Mouse (Mus musculus) hindbrain, embryonic 16.5 days (tissue): ENCODE results near the gene Bub1b. TPM values are rescaled to one million over a fixed set of nuclear protein-coding genes. Genes with fewer than 3 reads are reported as not detected.

Experiments
- ATAC-seq: fragments of 200-750 bp; cut with Nextera tagmentation; 2 replicates; pipeline ENCODE4 v1.8.0; 2017; ENCODE audit warnings: moderate TSS enrichment, moderate library complexity
- H3K27ac ChIP-seq: fragments of 300-500 bp; sonication (generic); 2 replicates; pipeline ENCODE4 v1.5.1; 2014; ENCODE audit warnings: low read depth, mild to moderate bottlenecking, control low read depth, low read length, moderate library complexity
- H3K27me3 ChIP-seq: fragments of 300-500 bp; sonication (generic); replicated peaks from 2 replicates; pipeline ENCODE4 v1.6.1; 2014; ENCODE audit warnings: low read length; ENCODE audit not compliant: control insufficient read depth, insufficient read depth
- H3K36me3 ChIP-seq: fragments of 300-500 bp; sonication (generic); 2 replicates; pipeline ENCODE4 v1.6.1; 2014; ENCODE audit warnings: mild to moderate bottlenecking, low read length, moderate library complexity, mixed read lengths; ENCODE audit not compliant: control insufficient read depth, insufficient read depth
- H3K4me1 ChIP-seq: fragments of 300-500 bp; sonication (generic); 2 replicates; pipeline ENCODE4 v1.6.1; 2014; ENCODE audit warnings: low read depth, low read length; ENCODE audit not compliant: control insufficient read depth, insufficient read depth
- H3K4me2 ChIP-seq: fragments of 300-500 bp; sonication (generic); 2 replicates; pipeline ENCODE4 v1.6.1; 2014; ENCODE audit warnings: mild to moderate bottlenecking, low read length, control low read depth, moderate library complexity
- H3K4me3 ChIP-seq: fragments of 300-500 bp; sonication (generic); 2 replicates; pipeline ENCODE4 v1.5.1; 2014; ENCODE audit warnings: mild to moderate bottlenecking, low read length, control low read depth, moderate library complexity
- H3K9ac ChIP-seq: fragments of 300-500 bp; sonication (generic); 2 replicates; pipeline ENCODE4 v1.6.1; 2014; ENCODE audit warnings: low read depth, mild to moderate bottlenecking, control low read depth, low read length, moderate library complexity
- H3K9me3 ChIP-seq: fragments of 300-500 bp; sonication (generic); 2 replicates; pipeline ENCODE4 v1.6.1; 2014; ENCODE audit warnings: mild to moderate bottlenecking, low read length, moderate library complexity; ENCODE audit not compliant: control insufficient read depth
- WGBS: fragments of 180-500 bp; shearing (Covaris S2); extraction: QIAGEN DNeasy Blood & Tissue Kit; methylation state at CpG from one replicate; pipeline ENCODE4 v1.1.7; 2014; 5-methylcytosine and 5-hydroxymethylcytosine counted together
- polyA plus RNA-seq: library from polyadenylated mRNA; unstranded; fragments of >200 nt; fragmentation: Nextera tagmentation; extraction: Ambion mirVana; gene quantifications from 2 replicates; pipeline ENCODE4 v1.2.1, GENCODE M21; 2015

Gene Bub1b
- polyA plus RNA-seq, 1 experiment from 2014 or later = 13.8 TPM

- Histone ChIP-seq H3K27ac (no peak overlapping the region), H3K4me2 (no peak overlapping the region), H3K9me3 (no peaks in the 10 kb centered on the region), H3K4me1 (no peaks in the 10 kb centered on the region), H3K4me3 (no peak overlapping the region), H3K36me3 (no peaks in the 10 kb centered on the region), H3K9ac (no peak overlapping the region), H3K27me3 (no peaks in the 10 kb centered on the region)
- WGBS = 92% methylated on average over 8 of the region's 8 CpGs
- no peak for ATAC-seq
These were observed 30.8 kb upstream of the Bub1b start for GRCm38 (mm10) chr2:118567179-118567578.

GRCm38 (mm10) chr2:118570939-118571338 lies 27.1 kb upstream of the Bub1b start:
- no peaks in the 10 kb centered on the region for H3K9me3 ChIP-seq
- no peak for ATAC-seq
- no peaks in the 10 kb centered on the region for H3K27me3 ChIP-seq
- no peaks in the 10 kb centered on the region for H3K36me3 ChIP-seq
- H3K4me1 ChIP-seq = no peaks in the 10 kb centered on the region
- no peak overlapping the region for H3K4me3 ChIP-seq
- H3K4me2 ChIP-seq = no peak overlapping the region
- 85% methylated on average over 2 of the region's 2 CpGs for WGBS
- H3K9ac ChIP-seq = no peak overlapping the region
- H3K27ac ChIP-seq = no peak overlapping the region

DNA sequence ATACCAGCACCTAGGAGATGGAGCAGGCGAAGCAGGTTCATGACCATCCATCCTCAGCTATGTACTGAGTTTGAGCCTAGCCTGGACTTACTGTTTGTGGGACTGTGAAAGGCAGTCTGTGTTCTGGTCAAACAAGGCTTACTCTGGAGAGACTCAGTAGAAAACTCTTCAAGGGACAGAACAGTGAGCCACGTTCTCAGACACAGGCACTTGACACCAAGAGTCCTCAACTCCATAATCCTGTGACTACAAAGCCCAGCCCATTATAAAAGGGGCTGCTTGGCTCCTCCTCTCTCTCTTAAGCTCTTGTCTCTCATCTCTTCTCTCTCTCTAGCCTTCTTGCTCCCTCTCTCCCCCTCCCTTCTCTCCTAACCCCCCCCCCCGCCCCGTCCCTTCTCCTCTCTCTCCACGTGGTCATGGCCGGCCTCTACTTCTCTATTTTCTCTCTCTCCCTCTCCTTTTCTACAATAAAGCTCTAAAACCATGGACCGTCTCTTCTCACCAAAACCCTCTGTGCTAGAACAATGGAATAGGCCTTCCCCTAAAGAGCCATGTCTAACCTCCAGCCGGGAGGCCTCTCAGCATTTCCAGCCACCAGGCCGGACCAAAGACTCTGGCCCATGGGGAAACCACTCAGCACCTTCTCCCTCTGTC lies 25.7 kb upstream of the Bub1b start:
- ATAC-seq = no peak
- H3K4me1 ChIP-seq = no peaks in the 10 kb centered on the region

GRCm38 (mm10) chr2:118573135-118573534 lies 24.9 kb upstream of the Bub1b start:
- ATAC-seq = no peak
- Histone ChIP-seq H3K36me3 (no peaks in the 10 kb centered on the region), H3K9ac (no peak overlapping the region), H3K27ac (no peak overlapping the region), H3K9me3 (no peaks in the 10 kb centered on the region), H3K4me1 (no peaks in the 10 kb centered on the region), H3K27me3 (no peaks in the 10 kb centered on the region), H3K4me2 (no peak overlapping the region), H3K4me3 (no peak overlapping the region)
- 98% methylated on average over 3 of the region's 3 CpGs for WGBS

More for the DNA sequence above, 25.7 kb upstream of the Bub1b start:
- H3K9me3 ChIP-seq = no peaks in the 10 kb centered on the region
- no peak overlapping the region for H3K9ac ChIP-seq
- 64% methylated on average over 9 of the region's 9 CpGs for WGBS
- H3K36me3 ChIP-seq = no peaks in the 10 kb centered on the region
- H3K27ac ChIP-seq = no peak overlapping the region
- no peak overlapping the region for H3K4me2 ChIP-seq
- H3K27me3 ChIP-seq = no peaks in the 10 kb centered on the region
- no peak overlapping the region for H3K4me3 ChIP-seq

DNA sequence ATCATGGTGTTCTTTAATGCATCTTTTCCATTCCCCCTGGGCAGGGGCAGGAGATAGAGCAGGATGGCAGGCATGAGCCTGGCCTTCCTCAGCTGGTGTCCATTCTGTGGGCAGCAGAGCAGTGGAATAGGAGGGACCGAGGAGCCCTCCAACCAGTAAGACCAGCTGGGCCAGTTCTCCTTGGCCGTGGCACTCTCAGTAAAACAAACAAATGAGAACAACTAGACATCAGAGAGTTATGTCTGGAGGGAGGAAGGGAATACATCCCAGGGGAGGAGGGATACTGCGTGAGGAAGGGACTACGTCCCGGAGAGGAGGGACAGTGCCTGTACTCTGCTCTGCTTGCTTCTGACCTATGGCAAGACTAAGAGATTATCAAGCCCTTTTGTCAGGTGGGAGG lies 12.0 kb upstream of the Bub1b start:
- no peak overlapping the region for H3K4me2 ChIP-seq

DNA sequence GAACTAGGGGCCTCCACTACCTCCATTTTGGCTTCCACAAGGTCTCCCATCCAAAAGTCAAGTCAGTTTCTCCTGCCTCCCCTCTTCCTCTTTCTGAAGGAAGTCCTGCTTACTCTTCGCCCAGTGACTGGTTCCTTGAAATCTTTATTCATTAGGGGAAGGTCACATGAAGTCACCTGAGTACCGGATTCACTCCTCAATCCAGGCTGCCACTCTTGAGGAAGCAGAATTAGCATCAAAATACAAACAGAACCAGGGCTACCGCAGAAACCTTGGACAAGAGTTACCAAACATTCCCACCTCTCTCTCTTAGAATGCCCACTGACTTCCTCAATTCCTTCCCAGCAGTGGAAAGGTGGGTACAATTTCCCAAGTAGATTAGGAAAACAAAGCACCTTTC lies 10.3 kb upstream of the Bub1b start:
- no peak for ATAC-seq
- Histone ChIP-seq H3K9me3 (no peaks in the 10 kb centered on the region), H3K4me2 (no peak overlapping the region), H3K9ac (no peak overlapping the region), H3K27me3 (no peaks in the 10 kb centered on the region), H3K4me3 (no peak overlapping the region), H3K36me3 (no peaks in the 10 kb centered on the region), H3K27ac (no peak overlapping the region), H3K4me1 (no peaks in the 10 kb centered on the region)
- WGBS = 73% methylated on average over 3 of the region's 3 CpGs

More for the DNA sequence above, 12.0 kb upstream of the Bub1b start:
- WGBS = 81% methylated on average over 5 of the region's 5 CpGs
- no peak overlapping the region for H3K4me3 ChIP-seq
- no peak overlapping the region for H3K27ac ChIP-seq
- no peaks in the 10 kb centered on the region for H3K36me3 ChIP-seq
- H3K9ac ChIP-seq = no peak overlapping the region
- H3K27me3 ChIP-seq = no peaks in the 10 kb centered on the region
- ATAC-seq = no peak
- no peaks in the 10 kb centered on the region for H3K9me3 ChIP-seq
- H3K4me1 ChIP-seq = no peaks in the 10 kb centered on the region

DNA sequence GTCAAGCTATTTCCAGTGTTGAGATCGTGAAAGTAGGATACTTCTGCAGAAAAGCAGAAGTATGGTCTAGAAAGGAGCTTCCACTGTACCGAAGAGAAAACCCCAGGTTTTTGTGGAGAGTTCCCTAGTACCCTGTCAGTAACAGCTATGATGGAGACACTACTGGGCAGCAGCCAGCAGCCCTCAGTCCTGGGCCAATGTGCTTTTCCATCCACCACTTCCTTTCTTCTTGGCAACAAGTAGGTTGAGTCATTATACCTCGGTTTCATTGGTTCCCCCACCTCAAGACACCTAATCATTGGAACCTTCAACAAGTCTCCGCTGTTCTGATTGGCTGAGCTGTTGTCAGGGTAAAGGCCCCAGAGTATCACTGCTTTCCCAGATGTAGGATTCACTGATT lies 6.9 kb upstream of the Bub1b start:
- Histone ChIP-seq H3K4me3 (no peak overlapping the region), H3K4me2 (no peak overlapping the region), H3K27me3 (no peaks in the 10 kb centered on the region), H3K9ac (no peak overlapping the region), H3K4me1 (no peaks in the 10 kb centered on the region), H3K36me3 (no peaks in the 10 kb centered on the region), H3K9me3 (no peaks in the 10 kb centered on the region), H3K27ac (no peak overlapping the region)
- 87% methylated on average over 4 of the region's 4 CpGs for WGBS
- ATAC-seq = no peak

DNA sequence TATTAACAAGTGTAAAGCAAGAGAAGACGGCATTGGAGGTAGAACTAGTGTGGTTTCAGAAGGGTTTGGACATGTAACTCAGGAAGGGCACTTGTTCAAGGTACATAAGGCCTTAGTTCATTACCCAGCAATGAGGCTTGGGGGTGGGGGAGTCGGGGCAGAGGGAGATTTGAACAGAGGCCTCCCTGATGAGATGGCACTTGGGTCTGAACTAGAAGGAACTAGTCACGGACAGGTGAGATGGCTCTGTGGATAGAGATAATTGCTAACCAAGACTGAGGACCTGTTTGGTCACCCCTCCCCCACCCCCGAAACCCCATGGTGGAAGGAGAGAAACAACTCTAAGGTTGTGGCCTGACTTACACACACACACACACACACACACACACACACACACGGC lies 1.1 kb downstream of the Bub1b start:
- Histone ChIP-seq H3K27ac (no peak overlapping the region), H3K4me1 (no peaks in the 10 kb centered on the region; the same call in none of the 2 replicates), H3K4me2 (peak overlapping the region; percentile 90), H3K27me3 (no peaks in the 10 kb centered on the region), H3K9me3 (no peaks in the 10 kb centered on the region), H3K36me3 (no peaks in the 10 kb centered on the region), H3K4me3 (peak overlapping the region; percentile 67), H3K9ac (no peak overlapping the region)
- no peak for ATAC-seq
- 45% methylated on average over 5 of the region's 5 CpGs for whole genome bisulfite sequencing

DNA sequence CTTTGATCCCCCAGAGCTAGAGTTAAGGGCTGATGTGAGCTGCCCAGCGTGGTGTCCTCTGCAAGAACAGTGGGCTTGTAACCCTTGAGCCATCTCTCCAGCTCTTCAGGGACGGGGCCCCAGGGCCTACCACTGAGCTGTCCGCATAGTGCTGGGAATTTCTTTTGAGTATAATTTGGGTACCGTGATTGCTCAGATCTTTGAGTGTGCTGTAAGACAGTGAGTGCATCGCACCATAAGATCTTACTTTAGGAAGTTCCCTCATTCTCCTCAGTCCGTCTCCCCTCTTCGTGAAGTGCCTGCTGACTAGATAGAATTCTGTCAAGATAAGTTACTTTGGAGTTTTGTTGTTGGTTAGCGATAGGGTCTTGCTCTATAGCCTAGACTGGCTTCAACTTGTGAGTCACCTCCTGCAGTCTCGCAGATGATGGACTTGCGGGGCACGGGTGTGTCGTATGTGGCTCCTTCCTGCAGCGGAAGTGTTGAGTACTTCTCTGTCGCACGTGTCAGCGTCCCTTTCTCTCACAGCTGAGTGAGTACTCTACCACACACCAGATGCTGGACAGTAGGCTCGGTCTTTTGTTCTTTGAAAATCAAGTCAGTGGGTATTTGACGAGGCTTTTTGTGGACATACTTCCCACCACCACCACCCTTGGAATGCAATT lies 3.7 kb downstream of the Bub1b start:
- Histone ChIP-seq H3K4me1 (no peaks in the 10 kb centered on the region; the same call in none of the 2 replicates), H3K9ac (no peak overlapping the region), H3K27ac (no peak overlapping the region), H3K36me3 (no peaks in the 10 kb centered on the region), H3K4me3 (no peak overlapping the region), H3K9me3 (no peaks in the 10 kb centered on the region), H3K4me2 (no peak overlapping the region), H3K27me3 (no peaks in the 10 kb centered on the region)
- WGBS = 88% methylated on average over 18 of the region's 18 CpGs
- no peak for ATAC-seq
